Mouse (Mus musculus): ENCODE measurements around the gene Nfkb2.

- TF ChIP-seq CTCF (IDR thresholded peaks at IDR 0.05; ENCODE audit: control insufficient read depth, insufficient read depth, insufficient read length) (no peak), USF1 (IDR thresholded peaks at IDR 0.05; ENCODE audit: low read depth) (no peak), MAX (IDR thresholded peaks at IDR 0.05) (no peak)
These were observed 18.1 kb upstream of the Nfkb2 start for GRCm38 (mm10) chr19:46286047-46286446.
